Mouse (Mus musculus) adrenal gland, postnatal 14 days (tissue): ENCODE results near the gene Atxn1. TPM values are rescaled to one million over a fixed set of nuclear protein-coding genes. Genes with fewer than 3 reads are reported as not detected.

Experiments used
- DNase-seq: peaks from one replicate; pipeline ENCODE4 v3.0.0; 2021; ENCODE audit warnings: mixed read lengths
- total RNA-seq: library from RNA; stranded (reverse); gene quantifications from 2 replicates; pipeline ENCODE4 v1.2.3, GENCODE M21; 2021

Gene Atxn1
- total RNA-seq, 1 experiment from 2014 or later, result 34.6 TPM

- no peak for DNase-seq
Measured at GRCm38 (mm10) chr13:45931215-45931614, 33.6 kb downstream of the Atxn1 start.

GRCm38 (mm10) chr13:45929744-45930143 is 35.1 kb downstream of the Atxn1 start:
- no peak for DNase-seq

GRCm38 (mm10) chr13:45925294-45925693 is 39.5 kb downstream of the Atxn1 start:
- DNase-seq, result no peak

GRCm38 (mm10) chr13:45924555-45924954 is 40.3 kb downstream of the Atxn1 start:
- no peak for DNase-seq

- DNase-seq, result no peak
Measured at GRCm38 (mm10) chr13:45923086-45923485, 41.7 kb downstream of the Atxn1 start.

GRCm38 (mm10) chr13:45922467-45922866 is 42.3 kb downstream of the Atxn1 start:
- DNase-seq, result peak; percentile 27

GRCm38 (mm10) chr13:45918956-45919711 is 45.7 kb downstream of the Atxn1 start:
- DNase-seq, result no peak

GRCm38 (mm10) chr13:45918006-45918380 is 46.8 kb downstream of the Atxn1 start:
- no peak for DNase-seq

GRCm38 (mm10) chr13:45917058-45918005 is 47.5 kb downstream of the Atxn1 start:
- DNase-seq, result no peak

GRCm38 (mm10) chr13:45915921-45916320 is 48.9 kb downstream of the Atxn1 start:
- no peak for DNase-seq

- peak; percentile 42 for DNase-seq
Measured at GRCm38 (mm10) chr13:45915026-45915425, 49.8 kb downstream of the Atxn1 start.

- no peak for DNase-seq
Measured at GRCm38 (mm10) chr13:45914117-45914516, 50.7 kb downstream of the Atxn1 start.

GRCm38 (mm10) chr13:45911848-45912247 is 53.0 kb downstream of the Atxn1 start:
- DNase-seq, result no peak

GRCm38 (mm10) chr13:45911069-45911468 is 53.7 kb downstream of the Atxn1 start:
- no peak for DNase-seq

GRCm38 (mm10) chr13:45910348-45910747 is 54.5 kb downstream of the Atxn1 start:
- no peak for DNase-seq

- peak; percentile 45 for DNase-seq
Measured at GRCm38 (mm10) chr13:45907181-45907691, 57.6 kb downstream of the Atxn1 start.

- no peak for DNase-seq
Measured at GRCm38 (mm10) chr13:45906438-45907166, 58.2 kb downstream of the Atxn1 start.

GRCm38 (mm10) chr13:45904955-45905354 is 59.9 kb downstream of the Atxn1 start:
- DNase-seq, result no peak

GRCm38 (mm10) chr13:45904456-45904855 is 60.4 kb downstream of the Atxn1 start:
- DNase-seq, result no peak

GRCm38 (mm10) chr13:45903519-45904274 is 61.1 kb downstream of the Atxn1 start:
- no peak for DNase-seq

GRCm38 (mm10) chr13:45902457-45902856 is 62.4 kb downstream of the Atxn1 start:
- no peak for DNase-seq

- DNase-seq, result no peak
Measured at GRCm38 (mm10) chr13:45900776-45901175, 64.0 kb downstream of the Atxn1 start.
